Mouse (Mus musculus) spleen, adult 2 months (tissue): ENCODE results near the gene Trpm4. TPM values are rescaled to one million over a fixed set of nuclear protein-coding genes. Genes with fewer than 3 reads are reported as not detected.
A peak's percentile ranks its signal among the peaks of the same experiment; 100 is the strongest.

ENCODE experiments used
- DNase-seq, 2 experiments: peaks; one replicate each; pipeline versions ENCODE4 v3.0.0 to v3.0.0-alpha.2; 2012 to 2021; ENCODE audit warnings: low spot score in 2 of 2, low read depth in 1 of 2
- H3K27ac ChIP-seq: fragments of 200-500 bp; 2 replicates; pipeline ENCODE4 v1.5.1; 2012; ENCODE audit warnings: low read length, inconsistent platforms; ENCODE audit not compliant: insufficient read depth
- H3K27me3 ChIP-seq: fragments of 200-500 bp; 2 replicates; pipeline ENCODE4 v1.6.1; 2012; ENCODE audit warnings: mild to moderate bottlenecking, moderate library complexity, low read length, inconsistent platforms; ENCODE audit not compliant: control insufficient read depth, insufficient read depth
- H3K36me3 ChIP-seq: fragments of 200-500 bp; 2 replicates; pipeline ENCODE4 v1.6.1; 2012; ENCODE audit warnings: mild to moderate bottlenecking, low read length, inconsistent platforms; ENCODE audit not compliant: control insufficient read depth, insufficient read depth
- H3K4me1 ChIP-seq: fragments of 200-500 bp; 2 replicates; pipeline ENCODE4 v1.6.1; 2011; ENCODE audit warnings: inconsistent platforms; ENCODE audit not compliant: control insufficient read depth, insufficient read depth, insufficient read length
- H3K4me3 ChIP-seq: fragments of 200-500 bp; 2 replicates; pipeline ENCODE4 v1.5.1; 2011; ENCODE audit warnings: mild to moderate bottlenecking, inconsistent platforms; ENCODE audit not compliant: insufficient read depth, insufficient read length; ENCODE audit errors: extremely low read depth
- CTCF ChIP-seq: fragments of 200-500 bp; IDR thresholded peaks from 2 replicates; pipeline ENCODE4 v1.5.1; 2011; ENCODE audit warnings: mild to moderate bottlenecking, inconsistent platforms; ENCODE audit not compliant: insufficient read depth, insufficient read length, insufficient replicate concordance; ENCODE audit errors: extremely low read depth
- POLR2A ChIP-seq: fragments of 200-500 bp; IDR thresholded peaks from 2 replicates; pipeline ENCODE4 v1.6.1; 2011; ENCODE audit warnings: low read depth, low read length, inconsistent platforms
- WGBS: fragments of 180-500 bp; shearing (Covaris S2); methylation state at CpG from one replicate; pipeline ENCODE4 v1.1.7; 2018; 5-methylcytosine and 5-hydroxymethylcytosine counted together
- polyA plus RNA-seq: library from polyadenylated mRNA; depleted of rRNA; stranded (reverse); fragments of >200 nt; gene quantifications from 2 replicates; pipeline ENCODE4 v1.2.3, GENCODE M21; 2012

Gene Trpm4
- polyA plus RNA-seq, 1 experiment: 7.9 TPM

DNA sequence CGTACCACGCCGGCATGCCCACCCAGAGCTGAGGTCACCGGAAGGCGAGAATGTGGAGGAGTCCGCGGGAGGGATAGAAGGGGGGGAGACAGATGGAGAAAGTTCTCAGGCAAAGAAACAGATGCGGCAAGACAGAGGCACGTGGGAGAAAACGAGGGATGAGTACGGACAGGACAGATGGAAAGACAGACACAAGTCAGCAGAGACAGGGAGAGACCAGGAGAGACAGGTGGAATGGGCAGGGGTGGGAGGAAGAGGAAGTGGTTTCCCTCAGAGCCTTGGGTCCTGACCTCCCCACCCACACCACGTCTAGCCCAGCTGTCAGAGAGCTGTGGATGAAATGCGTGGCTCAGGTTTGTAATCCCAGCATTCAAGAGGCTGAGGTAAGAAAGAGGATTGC is 13.3 kb upstream of the Trpm4 start:
- H3K27me3 ChIP-seq: no peaks in the 10 kb centered on the region
- 69% methylated on average over 13 of the region's 13 CpGs for WGBS
- no peaks in the 10 kb centered on the region for H3K36me3 ChIP-seq

GRCm38 (mm10) chr7:45343543-45343942 is 10.0 kb upstream of the Trpm4 start:
- Histone ChIP-seq H3K27ac (no peak overlapping the region), H3K27me3 (peaks cover 13% of the 10 kb centered on the region), H3K4me1 (peaks cover 16% of the 10 kb centered on the region), H3K36me3 (no peaks in the 10 kb centered on the region), H3K4me3 (no peak overlapping the region)
- DNase-seq: no peak
- WGBS: 41% methylated on average over 13 of the region's 13 CpGs
- no peak for TF ChIP-seq CTCF
- no peak for TF ChIP-seq POLR2A

More for the DNA sequence above, 13.3 kb upstream of the Trpm4 start:
- no peak for DNase-seq
- no peak for TF ChIP-seq POLR2A
- no peak for TF ChIP-seq CTCF
- H3K4me1 ChIP-seq: peaks cover 3% of the 10 kb centered on the region; the same call in 1 of the 2 replicates
- no peak overlapping the region for H3K4me3 ChIP-seq
- H3K27ac ChIP-seq: no peak overlapping the region

- Histone ChIP-seq H3K36me3 (no peaks in the 10 kb centered on the region), H3K4me1 (peaks cover 22% of the 10 kb centered on the region), H3K4me3 (no peak overlapping the region), H3K27ac (no peak overlapping the region), H3K27me3 (peaks cover 15% of the 10 kb centered on the region)
- TF ChIP-seq CTCF (no peak), POLR2A (no peak)
- 89% methylated on average over 11 of the region's 11 CpGs for WGBS
- DNase-seq: no peak
Observed at GRCm38 (mm10) chr7:45342081-45342480, 8.5 kb upstream of the Trpm4 start.

GRCm38 (mm10) chr7:45341303-45341702 is 7.7 kb upstream of the Trpm4 start:
- TF ChIP-seq POLR2A (no peak), CTCF (peak; percentile 25; the same call in 1 of the 2 replicates)
- no peak overlapping the region for H3K4me3 ChIP-seq
- WGBS: 6% methylated on average over 8 of the region's 8 CpGs
- H3K4me1 ChIP-seq: peaks cover 19% of the 10 kb centered on the region; the same call in 1 of the 2 replicates
- H3K36me3 ChIP-seq: no peaks in the 10 kb centered on the region
- H3K27ac ChIP-seq: no peak overlapping the region
- DNase-seq: peak; percentile 62 to 69
- H3K27me3 ChIP-seq: peaks cover 15% of the 10 kb centered on the region

DNA sequence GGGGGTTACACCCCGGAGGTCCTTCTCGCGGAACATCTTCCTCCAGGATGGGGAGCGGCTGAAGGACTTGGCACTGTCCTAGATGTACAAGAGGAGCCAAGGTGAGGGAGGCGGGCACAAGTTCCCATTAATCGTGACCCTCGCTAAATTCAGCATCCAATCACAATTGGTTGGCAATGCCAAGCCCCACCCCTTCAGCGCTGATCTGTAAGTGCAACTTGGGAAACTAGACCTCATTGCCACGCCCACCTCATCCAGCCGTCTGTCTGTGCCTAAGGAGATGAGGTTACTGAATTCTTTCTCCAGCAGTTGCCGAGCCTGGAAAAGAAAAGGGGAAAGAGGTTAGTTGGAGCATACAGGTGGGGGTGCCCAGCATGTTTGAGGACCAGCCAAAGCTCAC is 7.1 kb upstream of the Trpm4 start:
- 2% methylated on average over 11 of the region's 11 CpGs for WGBS
- TF ChIP-seq CTCF: no peak
- TF ChIP-seq POLR2A: no peak
- DNase-seq: no peak
- no peaks in the 10 kb centered on the region for H3K36me3 ChIP-seq
- no peak overlapping the region for H3K4me3 ChIP-seq
- H3K27me3 ChIP-seq: peaks cover 15% of the 10 kb centered on the region
- peaks cover 19% of the 10 kb centered on the region; the same call in 1 of the 2 replicates for H3K4me1 ChIP-seq
- H3K27ac ChIP-seq: no peak overlapping the region

- 4% methylated on average over 11 of the region's 11 CpGs for WGBS
- Histone ChIP-seq H3K36me3 (no peaks in the 10 kb centered on the region), H3K27ac (no peak overlapping the region), H3K4me1 (peaks cover 19% of the 10 kb centered on the region; the same call in 1 of the 2 replicates), H3K27me3 (peaks cover 15% of the 10 kb centered on the region), H3K4me3 (0 out of 2 replicates have a peak overlapping the region, but pooled peaks have one; percentile 50)
- TF ChIP-seq POLR2A (no peak), CTCF (no peak)
- DNase-seq: no peak
Observed at GRCm38 (mm10) chr7:45340066-45340442, 6.5 kb upstream of the Trpm4 start.

- TF ChIP-seq POLR2A (no peak), CTCF (no peak)
- DNase-seq: peak; percentile 15 to 38
- no peaks in the 10 kb centered on the region for H3K36me3 ChIP-seq
- H3K4me3 ChIP-seq: peak overlapping the region; percentile 50; the same call in 1 of the 2 replicates
- under 1% methylated on average over 37 of the region's 39 CpGs for WGBS
- H3K27me3 ChIP-seq: peaks cover 15% of the 10 kb centered on the region
- peaks cover 19% of the 10 kb centered on the region; the same call in 1 of the 2 replicates for H3K4me1 ChIP-seq
- H3K27ac ChIP-seq: no peak overlapping the region
Observed at GRCm38 (mm10) chr7:45339410-45340065, 6.0 kb upstream of the Trpm4 start.
